ENCODE assay signal across 16 mouse cellular contexts in genomic region chr2:29671374-29671773, GRCm38 (mm10). TPM values are rescaled to one million over a fixed set of nuclear protein-coding genes. Genes with fewer than 3 reads are reported as not detected.
DNase-seq lines count a peak whose midpoint lies in the region; ATAC-seq and TF ChIP-seq lines count a peak whose summit lies in the region.
"Had no signal": no experiment of that assay in that cellular context is flagged by ENCODE, and none has a peak within 500 bp of the region (broad histone marks: within the 10 kb centered on the region; RNA-seq: fewer than 3 reads in every experiment).

No protein-coding gene starts in this region.

- no peaks in the 10 kb centered on the region for H3K27me3 ChIP-seq in embryonic facial prominence, embryonic 13.5 days
- H3K27me3 ChIP-seq in embryonic facial prominence, embryonic 10.5 days (replicated peaks; ENCODE audit: low read depth, poor library complexity, severe bottlenecking): no peaks in the 10 kb centered on the region
- H3K27me3 ChIP-seq in heart, embryonic 14.5 days (ENCODE audit: control insufficient read depth, insufficient read depth, low read length): no peaks in the 10 kb centered on the region
- no peaks in the 10 kb centered on the region for H3K27me3 ChIP-seq in liver, adult 2 months (ENCODE audit: control insufficient read depth, insufficient read depth, low read length)
- no peaks in the 10 kb centered on the region for H3K27me3 ChIP-seq in myocyte (ENCODE audit: control insufficient read depth, insufficient read depth, insufficient read length)
- H3K27me3 ChIP-seq: forebrain, embryonic 12.5 days; hindbrain, embryonic 15.5 days; limb, embryonic 12.5 days; midbrain, embryonic 12.5 days had no signal

- no peak overlapping the region; the same call in 1 of the 2 replicates for H3K27ac ChIP-seq in embryonic facial prominence, embryonic 13.5 days
- no peak overlapping the region for H3K27ac ChIP-seq in embryonic facial prominence, embryonic 10.5 days (replicated peaks)
- H3K27ac ChIP-seq in heart, embryonic 14.5 days (replicated peaks in 1 of 2; ENCODE audit: control insufficient read depth in 1 of 2, insufficient read depth in 1 of 2, low read depth in 2 of 2, low read length in 2 of 2): peak overlapping the region; percentile 42 to 48; a peak in 3 of 4 replicates
- no peak overlapping the region for H3K27ac ChIP-seq in liver, adult 2 months (replicated peaks; ENCODE audit: insufficient read depth, low read depth, low read length)
- H3K27ac ChIP-seq: forebrain, embryonic 12.5 days; kidney, postnatal 0 days; limb, embryonic 12.5 days; midbrain, embryonic 12.5 days had no signal

- TF ChIP-seq POLR2A in liver, adult 2 months (IDR thresholded peaks at IDR 0.05; ENCODE audit: extremely low read depth, insufficient read depth, low read length): no peak
- no peak for TF ChIP-seq POLR2A in myocyte (IDR thresholded peaks at IDR 0.05; ENCODE audit: insufficient read length, low read depth)
- TF ChIP-seq POLR2A in lung, adult 2 months (IDR thresholded peaks at IDR 0.05; ENCODE audit: borderline replicate concordance, extremely low read depth, low read depth, low read length): no peak

- H3ac ChIP-seq in myocyte (ENCODE audit: control insufficient read depth, insufficient read length): no peak overlapping the region

- no peak for ATAC-seq in embryonic facial prominence, embryonic 13.5 days (ENCODE audit: insufficient number of reproducible peaks, insufficient read depth, low FRiP score, low TSS enrichment, low read depth)
- ATAC-seq in heart, embryonic 14.5 days (ENCODE audit: insufficient number of reproducible peaks, insufficient read depth, low FRiP score, low read depth): no peak
- ATAC-seq: intestine, postnatal 0 days had no signal

- peaks cover 32% of the 10 kb centered on the region for H3K79me2 ChIP-seq in liver, adult 2 months (ENCODE audit: control insufficient read depth, insufficient read depth, low read length)
- H3K79me2 ChIP-seq in myocyte (ENCODE audit: control insufficient read depth, insufficient read depth): peaks cover 49% of the 10 kb centered on the region

- no peaks in the 10 kb centered on the region; the same call in 1 of the 2 replicates for H3K36me3 ChIP-seq in embryonic facial prominence, embryonic 13.5 days
- H3K36me3 ChIP-seq in embryonic facial prominence, embryonic 10.5 days (replicated peaks): peaks cover 5% of the 10 kb centered on the region; the same call in 1 of the 2 replicates
- no peaks in the 10 kb centered on the region for H3K36me3 ChIP-seq in heart, embryonic 14.5 days (ENCODE audit: control insufficient read depth, insufficient read depth, low read length)
- no peaks in the 10 kb centered on the region for H3K36me3 ChIP-seq in liver, adult 2 months (ENCODE audit: control insufficient read depth, insufficient read depth, low read length)
- no peaks in the 10 kb centered on the region for H3K36me3 ChIP-seq in myocyte (ENCODE audit: control insufficient read depth, insufficient read depth)
- H3K36me3 ChIP-seq: forebrain, embryonic 12.5 days; hindbrain, embryonic 15.5 days; limb, embryonic 12.5 days; midbrain, embryonic 12.5 days had no signal

- peaks cover 53% of the 10 kb centered on the region for H3K4me1 ChIP-seq in embryonic facial prominence, embryonic 13.5 days
- H3K4me1 ChIP-seq in embryonic facial prominence, embryonic 10.5 days: peaks cover 36% of the 10 kb centered on the region
- peaks cover 26 to 58% of the 10 kb centered on the region in 2 experiments for H3K4me1 ChIP-seq in heart, embryonic 14.5 days (ENCODE audit: control insufficient read depth in 2 of 2, insufficient read depth in 2 of 2, low read length in 2 of 2)
- peaks cover 49% of the 10 kb centered on the region for H3K4me1 ChIP-seq in liver, adult 2 months (ENCODE audit: control insufficient read depth, insufficient read depth, low read length)
- peaks cover 42% of the 10 kb centered on the region for H3K4me1 ChIP-seq in lung, adult 2 months (ENCODE audit: control insufficient read depth, insufficient read depth, low read length)

- no peaks in the 10 kb centered on the region for H3K9me3 ChIP-seq in embryonic facial prominence, embryonic 13.5 days
- no peaks in the 10 kb centered on the region for H3K9me3 ChIP-seq in embryonic facial prominence, embryonic 10.5 days
- H3K9me3 ChIP-seq in heart, embryonic 14.5 days (ENCODE audit: control insufficient read depth, low read length): no peaks in the 10 kb centered on the region
- H3K9me3 ChIP-seq: forebrain, embryonic 12.5 days; hindbrain, embryonic 15.5 days; limb, embryonic 12.5 days; midbrain, embryonic 12.5 days had no signal

- no peak for TF ChIP-seq CTCF in liver, adult 2 months (IDR thresholded peaks at IDR 0.05; ENCODE audit: low read depth, low read length)
- no peak for TF ChIP-seq CTCF in lung, adult 2 months (IDR thresholded peaks at IDR 0.05; ENCODE audit: insufficient read depth, low read length)

- WGBS in embryonic facial prominence, embryonic 13.5 days: 89% methylated on average over 4 of the region's 4 CpGs
- 91% methylated on average over 4 of the region's 4 CpGs for WGBS in embryonic facial prominence, embryonic 10.5 days
- 42% methylated on average over 4 of the region's 4 CpGs for WGBS in heart, embryonic 14.5 days
- 60% methylated on average over 4 of the region's 4 CpGs for WGBS in liver, adult 2 months
- 78% methylated on average over 4 of the region's 4 CpGs for WGBS in lung, adult 2 months

- 0 out of 2 replicates have a peak overlapping the region, but pooled peaks have one; percentile 16 for H3K4me2 ChIP-seq in embryonic facial prominence, embryonic 13.5 days
- H3K4me2 ChIP-seq in heart, embryonic 14.5 days (ENCODE audit: low read length): no peak overlapping the region
- H3K4me2 ChIP-seq in myocyte (ENCODE audit: low read depth): peak overlapping the region; percentile 85
- H3K4me2 ChIP-seq: forebrain, embryonic 12.5 days; limb, embryonic 12.5 days; lung, embryonic 14.5 days; midbrain, embryonic 12.5 days had no signal

- H3K9ac ChIP-seq in embryonic facial prominence, embryonic 13.5 days: no peak overlapping the region
- peak overlapping the region; percentile 35; the same call in 1 of the 2 replicates for H3K9ac ChIP-seq in heart, embryonic 14.5 days (ENCODE audit: low read length)
- no peak overlapping the region for H3K9ac ChIP-seq in liver, adult 2 months (ENCODE audit: low read depth, low read length)
- H3K9ac ChIP-seq: forebrain, embryonic 12.5 days; hindbrain, embryonic 15.5 days; limb, embryonic 12.5 days; lung, embryonic 14.5 days; midbrain, embryonic 12.5 days had no signal

- no peak for DNase-seq in embryonic facial prominence, embryonic 10.5 days (ENCODE audit: low spot score)
- no peak for DNase-seq in heart, adult 8-10 months (ENCODE audit: low spot score)
- DNase-seq in liver, adult 2 months (ENCODE audit: extremely low read depth, low read depth, low spot score): peak; percentile 34
- no peak for DNase-seq in liver
- DNase-seq in lung, adult 2 months: no peak
- DNase-seq: cerebellum, adult 8-10 months had no signal

- no peak overlapping the region for H3K4me3 ChIP-seq in embryonic facial prominence, embryonic 13.5 days
- H3K4me3 ChIP-seq in embryonic facial prominence, embryonic 10.5 days: no peak overlapping the region
- no peak overlapping the region for H3K4me3 ChIP-seq in heart, embryonic 14.5 days (ENCODE audit: control insufficient read depth in 1 of 2, insufficient read depth in 1 of 2, low read depth in 1 of 2, low read length in 2 of 2)
- H3K4me3 ChIP-seq in liver, adult 2 months (ENCODE audit: insufficient read depth, low read depth, low read length): no peak overlapping the region
- H3K4me3 ChIP-seq in myocyte: no peak overlapping the region
- no peak overlapping the region for H3K4me3 ChIP-seq in lung, adult 2 months (replicated peaks; ENCODE audit: extremely low read depth, low read depth, low read length)
- H3K4me3 ChIP-seq: forebrain, embryonic 12.5 days; hindbrain, embryonic 15.5 days; limb, embryonic 12.5 days; midbrain, embryonic 12.5 days had no signal

TF ChIP-seq in myocyte, 11 proteins besides CTCF, POLR2A, EP300 and RAD21:
- peak; percentile 13 for TF ChIP-seq TCF3 (IDR thresholded peaks at IDR 0.05; ENCODE audit: insufficient read length, low read depth)
- TF ChIP-seq MYOD1 (IDR thresholded peaks at IDR 0.05; ENCODE audit: control insufficient read depth in 1 of 3, insufficient read length in 2 of 3, low read depth in 2 of 3): peak; percentile 76 to 81 (median 79)
- TF ChIP-seq TCF12 (IDR thresholded peaks at IDR 0.05; ENCODE audit: insufficient read depth, poor library complexity, severe bottlenecking): peak; percentile 66
- TF ChIP-seq CEBPB (IDR thresholded peaks at IDR 0.05; ENCODE audit: insufficient read depth, poor library complexity, severe bottlenecking): no peak
- no peak for TF ChIP-seq REST (IDR thresholded peaks at IDR 0.05; ENCODE audit: insufficient read depth, insufficient read length)
- TF ChIP-seq MAX (IDR thresholded peaks at IDR 0.05; ENCODE audit: low read depth): no peak
- peak; percentile 11 to 96 (median 90) for TF ChIP-seq MYOG (IDR thresholded peaks at IDR 0.05; ENCODE audit: control insufficient read depth in 1 of 3, insufficient read depth in 1 of 3, insufficient read length in 2 of 3, low read depth in 2 of 3)
- TF ChIP-seq POLR2AphosphoS2 (IDR thresholded peaks at IDR 0.05; ENCODE audit: insufficient read length, low read depth): no peak
- TF ChIP-seq USF1 (IDR thresholded peaks at IDR 0.05; ENCODE audit: low read depth): no peak
- no peak for TF ChIP-seq SRF (IDR thresholded peaks at IDR 0.05; ENCODE audit: control insufficient read depth, insufficient read length, low read depth)
- TF ChIP-seq E2F4 (IDR thresholded peaks at IDR 0.05; ENCODE audit: insufficient read depth): no peak

RNA-seq across cellular contexts. Expression of gene Rapgef1, which starts 51.9 kb away (rescaled TPM):
- polyA plus RNA-seq in embryonic facial prominence, embryonic 13.5 days (2015; fragmentation: Nextera tagmentation; extraction: Ambion mirVana): 14.4 and 15.0 TPM in 2 replicates
- polyA plus RNA-seq in embryonic facial prominence, embryonic 10.5 days (2016; fragmentation: Nextera tagmentation; extraction: Ambion mirVana): 16.5 and 17.3 TPM in 2 replicates
- 12.6 and 14.5 TPM in 2 replicates for polyA plus RNA-seq in heart, embryonic 14.5 days (2014; fragmentation: Nextera tagmentation; extraction: Ambion mirVana)
- 100 to 1,000 TPM in 3 of 4 experiments, 10 to 100 TPM in 1; 98.1 to 113 (median 107) TPM for total RNA-seq in heart, adult 8-10 months (2022)
- total RNA-seq in liver, adult 2 months (2014; rRNA removed): 11.8 and 16.8 TPM in 2 replicates
- polyA plus RNA-seq in liver, adult 2 months (2012; rRNA removed): 24.9 and 25.3 TPM in 2 replicates
- 74.5 TPM for polyA plus RNA-seq in myocyte (2012; fragmentation: generic; extraction: Trizol)
- polyA plus RNA-seq in lung, adult 2 months (2012; rRNA removed): 52.4 and 65.2 TPM in 2 replicates

Comparison
In these comparisons a context has a peak if more than half of its experiments do, and no peak if none do; other contexts are left out.
1. H3K27ac ChIP-seq: peak in heart, embryonic 14.5 days (2 of 2); none in embryonic facial prominence, embryonic 13.5 days (single experiment), embryonic facial prominence, embryonic 10.5 days (single experiment) and liver, adult 2 months (single experiment).